Mouse (Mus musculus) right cerebral cortex, adult 2 months (tissue): Measurements from ENCODE around the gene Tyro3.

Experiments used
- DNase-seq, 2 experiments: peaks; one replicate each; pipeline ENCODE4 v3.0.0; 2021 to 2022; ENCODE audit warnings: low spot score in 2 of 2

Gene Tyro3

DNA sequence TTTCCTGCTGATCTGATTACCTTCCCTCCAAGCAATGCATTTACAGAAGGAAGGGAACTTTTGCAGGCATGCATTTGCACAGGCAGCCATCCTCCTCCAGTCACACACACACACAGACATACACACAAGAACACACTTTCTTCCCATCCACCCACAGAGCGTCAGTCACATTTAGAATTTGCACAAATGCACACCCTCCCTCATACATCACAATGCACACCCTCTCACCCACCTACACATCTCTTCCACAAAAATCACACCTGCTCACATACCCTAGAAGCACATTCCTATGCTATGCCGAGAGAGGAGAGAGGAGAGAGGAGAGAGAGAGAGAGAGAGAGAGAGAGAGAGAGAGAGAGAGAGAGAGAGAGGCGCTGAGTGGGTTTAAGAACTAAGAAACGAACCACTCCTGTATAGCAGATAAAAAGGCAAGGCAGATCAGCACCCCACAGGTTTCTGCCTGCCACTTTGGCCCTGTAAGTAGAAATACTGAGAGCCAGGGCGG, at the start of gene Tyro3:
TSS of gene Tyro3 (plus strand) at position 455 of the 505 bp plus-strand sequence.
- DNase-seq, result peak; percentile 61 to 62

DNA sequence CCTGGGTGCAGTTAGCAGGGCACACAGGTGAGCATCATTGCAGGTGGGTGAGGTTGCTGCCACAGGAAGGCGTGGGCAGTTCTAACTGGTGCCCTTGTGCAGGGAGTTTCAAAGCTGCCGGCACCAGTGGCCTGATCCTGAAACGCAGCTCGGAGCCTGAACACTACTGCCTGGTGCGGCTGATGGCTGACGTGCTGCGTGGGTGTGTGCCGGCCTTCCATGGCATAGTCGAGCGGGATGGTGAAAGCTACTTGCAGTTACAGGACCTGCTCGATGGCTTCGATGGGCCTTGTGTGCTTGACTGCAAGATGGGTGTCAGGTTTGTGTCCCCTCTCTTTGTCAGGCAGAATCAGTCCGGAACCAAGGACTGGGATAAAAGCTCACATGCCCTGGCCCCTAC, 48.3 kb upstream of the Tyro3 start:
- DNase-seq, result peak in 1 of 2 experiments; percentile 47

DNA sequence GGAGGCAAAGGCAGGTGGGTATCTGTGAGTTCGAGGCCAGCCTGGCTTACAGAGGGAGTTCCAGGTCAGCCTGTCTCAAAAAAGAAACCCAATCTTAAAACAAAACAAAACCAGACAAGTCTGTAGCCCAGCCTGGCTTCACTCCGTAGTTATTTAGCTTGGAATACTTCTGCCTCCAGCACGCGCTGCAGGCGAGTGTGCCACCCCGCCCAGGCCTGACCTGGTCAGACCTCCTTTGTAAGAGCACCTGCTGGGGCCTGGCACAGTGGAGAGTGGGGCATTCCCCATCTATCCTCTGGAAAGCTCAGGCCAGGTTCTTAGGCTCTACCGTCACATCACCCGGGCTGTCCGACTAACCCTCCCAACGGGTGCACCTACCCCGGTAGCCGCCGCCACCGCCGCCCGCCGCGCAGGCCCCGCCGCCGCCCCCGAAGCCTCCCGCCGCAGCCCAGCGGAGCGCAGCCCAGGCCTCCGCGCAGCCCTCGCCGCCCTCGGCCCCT, 39.9 kb upstream of the Tyro3 start:
- no peak for DNase-seq

DNA sequence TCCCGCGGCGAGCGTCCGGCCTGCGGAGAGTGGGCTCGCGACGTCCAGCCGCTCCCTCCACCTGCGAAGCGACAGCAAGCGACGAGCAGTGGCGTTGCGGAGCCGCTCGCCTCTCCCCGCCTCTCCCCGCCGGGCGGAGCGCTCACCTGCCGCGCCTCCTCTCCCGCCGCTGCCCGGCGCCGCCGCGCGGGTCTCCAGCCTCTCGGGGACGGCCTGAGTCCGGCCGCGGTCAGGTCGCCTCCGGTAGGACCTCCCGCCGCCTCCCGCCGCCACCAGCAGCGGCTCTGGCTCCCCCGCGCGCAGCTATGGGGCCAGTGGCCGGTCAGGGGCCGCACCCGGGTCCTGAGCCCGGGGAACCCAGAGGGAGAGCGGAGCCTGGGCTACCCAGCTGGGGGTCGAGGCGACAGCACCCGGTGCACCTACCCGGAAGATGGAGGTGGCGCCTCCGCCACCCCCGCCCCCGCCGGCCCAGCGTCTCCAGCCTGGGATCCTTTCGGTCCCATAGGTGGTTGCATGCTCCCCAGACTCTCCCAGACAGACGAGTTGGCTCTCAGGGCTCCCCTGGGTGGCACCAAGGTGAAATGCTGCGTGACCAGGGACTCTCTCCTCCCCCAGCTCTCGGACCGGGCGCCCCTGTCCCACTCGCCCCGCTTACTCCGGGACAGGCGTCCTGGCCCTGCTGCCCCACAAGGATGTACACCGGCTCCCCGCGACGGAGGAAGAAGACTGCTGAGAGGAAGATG, 39.3 kb upstream of the Tyro3 start:
- DNase-seq, result no peak

DNA sequence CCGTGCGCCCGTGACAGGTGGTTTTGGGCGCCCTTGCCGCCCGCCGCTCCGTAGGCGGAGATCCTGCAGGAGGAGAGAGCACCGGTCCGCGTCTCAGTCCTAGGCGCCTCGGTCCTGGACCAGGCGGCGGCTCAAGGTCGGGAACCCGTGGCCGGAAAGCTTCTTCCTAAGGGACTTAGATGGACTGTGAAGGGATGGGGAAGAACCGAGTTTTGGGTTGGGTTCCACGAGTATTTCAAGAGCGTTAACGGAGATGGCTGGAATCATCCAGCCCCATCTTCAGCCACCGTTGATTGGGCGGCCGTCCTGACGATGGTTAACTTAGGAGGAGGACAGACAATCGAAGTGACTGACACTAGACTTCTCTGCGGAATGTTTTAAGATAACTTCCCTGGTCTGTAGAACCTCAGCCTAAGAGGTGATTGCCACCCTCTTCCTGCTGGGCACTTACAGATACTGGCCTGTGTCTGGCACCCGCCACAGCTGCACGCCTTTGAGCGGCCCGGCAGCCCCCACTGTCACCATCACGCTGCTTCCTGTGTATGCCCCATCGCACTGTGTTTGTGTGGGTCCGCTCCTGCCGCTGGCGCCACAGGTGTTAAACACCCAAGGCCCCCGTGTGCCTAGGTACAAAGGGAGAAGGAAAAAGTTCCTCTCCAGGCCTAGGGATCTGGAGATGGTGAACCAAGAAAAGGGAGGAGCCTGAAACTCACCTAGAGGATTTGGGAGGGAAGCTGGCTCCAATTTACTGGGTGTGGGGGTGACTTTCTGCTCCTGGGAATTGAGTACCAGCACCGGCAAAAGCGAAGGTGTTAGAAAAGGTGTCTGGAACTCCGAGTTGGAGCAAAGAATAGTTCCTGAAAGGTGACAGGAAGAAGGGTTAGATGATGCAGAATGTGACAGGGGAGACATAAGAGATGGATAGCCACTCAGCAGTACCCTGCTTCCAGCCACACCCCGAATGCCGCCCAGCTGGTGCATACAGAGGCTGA, 38.4 kb upstream of the Tyro3 start:
- DNase-seq, result no peak

DNA sequence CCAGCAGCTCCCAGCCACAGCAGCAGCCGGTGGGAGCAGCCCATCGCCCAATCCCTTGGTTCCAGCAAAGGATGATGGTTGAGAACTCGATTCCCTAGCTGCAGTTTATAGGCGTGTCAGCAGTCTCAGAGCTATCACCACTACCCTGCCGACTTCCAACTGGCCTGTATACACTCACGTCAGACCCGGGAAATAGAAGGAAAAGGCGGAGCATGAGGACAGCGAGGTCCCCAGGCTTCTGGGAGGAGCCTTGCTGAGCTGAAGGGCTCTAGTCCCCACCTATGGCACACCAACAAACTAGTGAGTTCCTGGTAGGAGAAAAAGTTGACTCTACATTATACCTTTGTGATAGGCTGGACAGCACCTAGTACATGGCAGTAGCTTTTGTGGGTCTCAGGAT, 37.3 kb upstream of the Tyro3 start, which contains the start of gene Ltk:
TSS of gene Ltk (minus strand) at position 181 of the 400 bp plus-strand sequence.
- no peak for DNase-seq

DNA sequence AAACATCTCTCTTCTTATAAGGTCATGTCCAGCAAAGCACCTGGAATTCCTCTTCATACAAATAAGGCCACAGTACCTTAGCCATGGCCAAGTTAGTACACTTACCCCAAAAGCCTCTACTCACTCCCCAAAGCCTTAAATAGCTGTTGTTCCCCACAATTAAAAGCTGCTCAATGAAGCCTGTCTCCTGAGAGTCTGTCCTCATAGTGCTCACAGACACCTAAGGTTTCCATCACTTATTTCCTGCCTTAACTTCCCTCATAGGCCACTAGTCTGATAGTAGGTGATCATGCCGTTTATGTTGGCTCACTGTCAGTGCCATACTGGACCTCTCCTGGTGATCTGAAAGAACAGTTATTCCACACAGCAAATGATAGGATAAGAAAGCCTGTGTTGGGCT, 35.3 kb upstream of the Tyro3 start:
- no peak for DNase-seq

DNA sequence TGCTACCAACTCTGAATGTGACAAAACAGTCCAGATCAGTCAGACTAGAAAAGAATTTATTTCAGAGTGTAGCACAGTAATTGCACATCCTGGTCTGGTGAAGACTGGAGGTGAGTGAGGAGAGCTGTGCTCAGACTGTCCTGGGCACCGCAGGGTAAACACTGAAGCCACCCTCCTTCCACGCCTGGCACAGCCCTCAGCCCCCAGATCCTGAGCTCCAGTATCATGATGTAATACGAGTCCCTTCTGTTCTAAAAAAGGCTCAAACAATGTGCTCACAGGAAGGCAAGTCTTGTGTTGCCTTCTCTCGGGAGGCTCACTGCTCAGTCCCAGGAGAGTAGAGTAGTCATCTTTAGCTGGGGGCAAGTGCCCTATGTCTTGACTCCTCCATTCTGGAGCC, 33.6 kb upstream of the Tyro3 start:
- DNase-seq, result no peak

DNA sequence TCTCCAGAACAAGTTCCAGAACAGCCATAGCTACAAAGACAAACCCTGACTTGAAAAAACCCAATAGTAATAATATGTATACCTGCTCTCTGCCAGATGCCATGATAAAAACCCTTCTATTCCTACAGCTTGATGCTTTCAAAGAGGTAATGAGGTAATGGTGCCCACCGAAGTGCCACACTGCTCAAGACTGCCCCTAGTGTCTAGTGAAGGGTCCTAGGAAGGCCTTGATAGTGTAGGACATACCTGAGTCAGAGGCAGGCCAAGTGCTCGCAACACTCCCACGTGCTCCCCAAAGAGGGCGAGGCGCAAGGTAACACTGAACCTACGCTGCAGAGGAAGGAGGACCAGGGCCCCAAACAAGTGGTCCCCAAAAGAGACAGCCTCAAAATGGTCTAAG, 30.3 kb upstream of the Tyro3 start:
- no peak for DNase-seq

DNA sequence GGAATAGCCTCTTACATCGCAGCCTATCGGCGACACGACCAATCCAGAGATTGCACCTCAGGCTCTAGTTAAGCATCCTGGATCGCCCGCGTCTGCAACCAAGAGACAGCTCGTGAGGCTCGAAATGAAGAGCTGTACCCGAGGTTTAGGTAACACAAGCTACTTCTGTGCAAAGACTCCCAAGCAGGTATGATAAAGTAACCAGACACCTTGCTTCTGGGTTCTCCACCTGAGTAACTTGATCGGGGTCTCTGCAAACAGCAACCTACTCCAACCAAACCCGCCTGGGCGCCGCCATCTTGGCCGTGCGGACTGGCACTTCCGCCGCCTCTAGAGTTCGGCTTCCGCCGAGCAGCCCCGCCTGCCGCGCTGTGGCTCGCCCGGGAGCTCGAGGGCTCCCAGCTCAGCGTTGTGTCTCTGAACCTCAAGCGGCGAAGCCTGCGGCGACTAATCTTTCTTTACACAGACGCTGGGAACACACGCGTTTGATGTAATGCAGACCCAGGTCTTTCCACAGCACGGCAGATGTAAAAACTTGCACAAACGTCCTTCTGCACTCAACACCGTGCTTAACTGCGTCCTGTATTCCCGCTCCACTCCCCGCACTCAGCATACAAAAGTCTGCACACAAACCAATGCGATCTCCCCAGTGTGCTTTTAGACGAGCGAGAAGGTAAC, 10.2 kb upstream of the Tyro3 start, which contains the start of gene Rpap1:
TSS of gene Rpap1 (minus strand) at position 332 of the 678 bp plus-strand sequence.
- peak; percentile 87 for DNase-seq

DNA sequence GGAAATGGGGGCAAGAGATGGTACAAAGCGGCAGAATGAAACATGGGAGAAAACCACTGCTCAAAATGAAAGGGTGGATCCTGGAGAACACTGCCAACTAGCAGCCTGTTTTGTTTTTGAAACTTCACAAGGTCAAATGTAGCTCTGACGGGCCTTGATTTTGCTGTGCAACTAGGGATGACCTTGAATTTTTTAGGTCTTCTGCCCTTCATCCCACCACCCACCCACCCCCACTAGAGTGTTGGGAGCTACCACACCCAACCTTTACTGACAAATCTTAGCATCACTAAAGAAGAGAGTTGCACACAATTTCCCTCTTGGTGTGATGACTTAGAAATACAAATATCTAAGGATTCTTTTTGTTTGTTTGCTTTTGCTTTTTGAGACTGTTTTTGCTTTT, 7.5 kb upstream of the Tyro3 start:
- DNase-seq, result no peak

DNA sequence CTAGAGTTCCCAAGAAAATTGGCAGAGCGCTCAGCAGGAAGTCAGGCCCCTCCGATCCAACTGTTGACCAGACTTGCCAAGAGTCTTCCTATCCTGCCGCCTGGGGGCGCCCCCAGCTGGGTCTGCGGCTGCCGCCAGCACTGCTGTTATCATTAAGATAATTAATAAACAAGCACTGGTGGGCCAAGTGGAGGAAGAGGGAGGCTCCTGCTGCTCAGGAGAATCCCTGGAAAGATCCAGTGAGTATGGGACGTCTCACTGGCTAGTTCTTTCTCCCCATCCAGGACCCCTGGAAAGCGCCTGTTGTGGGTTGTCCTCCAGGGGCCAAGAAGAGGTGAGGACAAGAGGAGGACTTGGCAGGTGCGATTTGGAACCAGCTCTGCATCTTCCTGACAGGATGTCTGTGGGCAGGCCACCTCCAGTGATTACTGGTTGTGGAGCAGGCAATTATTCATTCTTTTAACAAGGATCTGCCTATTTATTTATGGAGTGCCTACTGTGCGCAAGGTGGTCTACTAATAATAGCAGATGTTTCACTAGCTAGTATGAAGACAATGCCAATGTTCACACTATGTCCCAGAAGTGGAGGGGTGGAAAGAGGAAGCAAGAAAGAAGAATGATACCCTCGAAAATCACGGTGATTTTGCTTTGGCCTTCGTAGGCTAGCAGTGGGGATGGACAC, 854 bp downstream of the Tyro3 start:
- DNase-seq, result peak in 1 of 2 experiments; percentile 56

DNA sequence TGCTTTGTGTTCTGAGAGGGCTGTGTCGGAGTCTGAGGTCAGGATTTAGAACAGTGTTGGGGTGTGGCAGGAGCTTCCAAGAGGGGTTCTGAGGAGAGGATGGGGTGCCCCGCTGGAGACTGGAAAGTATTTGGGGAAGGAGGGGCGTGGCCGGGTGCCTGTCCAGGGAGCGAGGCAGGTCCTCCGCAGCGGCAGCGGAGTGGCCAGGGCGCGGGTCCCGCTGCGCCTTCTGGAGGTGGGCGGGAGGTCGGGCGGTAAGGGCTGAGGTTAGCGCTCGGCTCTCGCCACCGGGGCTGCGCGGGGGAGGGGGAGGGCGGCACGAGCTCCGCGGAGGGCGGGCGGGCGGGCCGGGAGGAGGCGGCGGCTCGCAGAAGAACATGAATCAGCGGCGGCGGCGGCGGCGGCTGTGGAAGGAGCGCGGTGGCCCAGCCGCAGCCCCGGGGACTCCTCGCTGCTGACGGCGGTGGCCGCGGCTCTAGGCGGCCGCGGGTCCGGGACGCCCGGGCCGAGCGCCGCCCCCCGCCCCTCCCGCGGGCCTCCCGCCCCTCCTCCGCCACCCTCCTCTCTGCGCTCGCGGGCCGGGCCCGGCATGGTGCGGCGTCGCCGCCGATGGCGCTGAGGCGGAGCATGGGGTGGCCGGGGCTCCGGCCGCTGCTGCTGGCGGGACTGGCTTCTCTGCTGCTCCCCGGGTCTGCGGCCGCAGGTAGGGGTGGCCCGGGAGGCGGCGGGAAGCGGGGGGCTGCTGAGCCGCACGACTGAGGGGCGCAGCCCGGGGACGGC, 1.8 kb downstream of the Tyro3 start:
- peak in 1 of 2 experiments; percentile 54 for DNase-seq

DNA sequence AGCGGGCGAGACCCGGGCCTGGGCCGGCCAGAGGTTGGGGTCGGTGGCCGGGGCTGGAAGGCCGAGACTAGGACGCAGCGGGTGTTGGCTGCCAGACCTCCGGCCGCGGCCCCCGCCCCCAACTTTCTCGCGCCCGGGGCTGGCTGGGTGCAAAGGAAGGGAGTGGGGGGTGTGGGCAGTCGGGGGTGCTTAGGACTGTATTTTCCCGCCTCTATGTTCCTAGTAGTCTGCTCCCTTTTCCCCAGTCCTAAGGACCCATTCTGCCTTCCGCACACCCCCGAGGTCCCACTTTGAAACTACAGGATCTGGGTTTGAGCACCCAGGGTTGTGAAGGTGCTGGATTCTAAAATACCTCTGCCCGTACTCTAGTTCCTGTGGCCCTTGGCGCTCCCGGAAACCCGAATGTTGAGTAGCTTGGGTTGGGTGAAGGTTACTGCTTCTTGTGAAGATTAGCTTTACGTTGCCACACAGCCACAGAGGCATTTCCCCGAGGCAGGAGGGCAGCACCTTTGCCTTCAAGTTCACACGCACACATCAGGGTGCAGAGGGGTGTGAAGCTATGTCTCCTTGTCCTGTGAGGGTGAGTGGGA, 2.5 kb downstream of the Tyro3 start:
- DNase-seq, result peak in 1 of 2 experiments; percentile 30

DNA sequence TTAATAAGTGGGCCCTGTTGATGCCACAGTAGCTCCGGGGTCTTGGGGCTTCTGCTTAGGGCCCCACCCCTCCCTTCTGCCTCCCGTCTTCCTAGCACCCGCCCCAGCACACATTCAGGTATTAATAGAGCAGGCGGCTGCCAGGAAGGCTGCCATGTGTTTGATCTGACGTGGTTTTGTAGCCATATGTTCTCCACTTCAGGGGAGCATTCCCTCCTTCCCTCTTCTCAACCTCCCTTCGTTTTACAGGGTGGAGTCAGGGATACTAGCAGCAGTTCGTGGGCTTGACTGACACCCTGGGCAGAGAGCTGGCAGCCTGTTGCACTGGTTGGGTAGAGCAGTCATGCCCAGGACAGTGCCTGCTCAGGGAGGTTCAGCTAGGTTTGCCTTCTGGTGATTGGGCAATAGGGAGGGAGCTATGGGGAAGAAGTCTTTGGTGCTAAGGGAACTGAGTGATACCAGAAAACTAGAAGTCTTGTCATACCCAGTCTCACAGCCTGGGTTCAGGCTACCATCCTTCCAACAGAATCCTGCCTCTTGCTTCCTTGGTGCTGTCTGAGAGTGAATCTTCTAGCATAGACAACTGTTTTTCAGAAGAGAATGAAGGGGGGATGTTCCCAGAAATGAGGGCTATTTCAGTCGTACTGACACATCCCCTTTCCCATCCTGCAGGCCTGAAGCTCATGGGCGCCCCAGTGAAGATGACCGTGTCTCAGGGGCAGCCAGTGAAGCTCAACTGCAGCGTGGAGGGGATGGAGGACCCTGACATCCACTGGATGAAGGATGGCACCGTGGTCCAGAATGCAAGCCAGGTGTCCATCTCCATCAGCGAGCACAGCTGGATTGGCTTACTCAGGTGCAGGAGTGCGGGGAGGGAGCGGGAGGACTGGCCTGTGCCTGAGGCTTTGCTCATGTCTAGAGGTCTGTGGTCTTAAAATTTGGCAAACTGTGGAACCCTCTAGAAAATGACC, 3.6 kb downstream of the Tyro3 start:
- DNase-seq, result peak; percentile 81 to 84

DNA sequence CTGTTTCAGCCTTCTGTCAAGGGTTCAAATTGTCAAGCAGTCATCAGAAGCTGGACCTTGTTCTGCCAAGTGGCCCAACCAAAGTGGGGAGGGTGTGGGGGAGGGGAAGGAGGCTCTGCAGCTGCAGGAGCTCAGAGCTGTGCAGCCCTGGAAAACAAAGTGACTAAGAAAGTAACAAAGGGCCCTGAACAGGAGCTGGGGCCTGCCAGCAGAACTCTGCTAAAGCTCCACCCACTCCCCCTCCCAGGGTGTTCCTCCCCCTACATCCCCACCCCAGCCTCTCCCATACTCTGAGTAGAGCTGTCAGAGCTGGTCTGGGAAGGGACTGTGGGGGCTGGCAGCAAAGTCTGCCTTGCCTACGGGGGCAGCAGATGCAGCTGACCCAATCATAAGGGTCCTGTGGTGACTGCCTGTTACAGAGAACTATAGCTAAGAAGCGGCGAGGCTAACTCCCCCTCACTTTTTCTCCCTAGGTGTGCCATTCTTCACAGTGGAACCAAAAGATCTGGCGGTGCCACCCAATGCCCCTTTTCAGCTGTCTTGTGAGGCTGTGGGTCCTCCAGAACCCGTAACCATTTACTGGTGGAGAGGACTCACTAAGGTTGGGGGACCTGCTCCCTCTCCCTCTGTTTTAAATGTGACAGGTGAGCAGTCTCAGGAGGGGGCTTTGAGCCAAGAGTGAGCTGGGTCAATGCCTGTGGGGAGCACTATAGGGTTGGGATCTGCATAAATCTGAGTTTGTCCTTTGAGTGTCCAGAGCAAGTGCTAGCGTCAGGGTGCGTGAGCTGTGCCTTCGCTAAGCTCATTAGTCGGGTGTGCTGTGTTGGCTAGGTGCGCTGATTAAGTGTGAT, 5.5 kb downstream of the Tyro3 start:
- peak in 1 of 2 experiments; percentile 23 for DNase-seq

DNA sequence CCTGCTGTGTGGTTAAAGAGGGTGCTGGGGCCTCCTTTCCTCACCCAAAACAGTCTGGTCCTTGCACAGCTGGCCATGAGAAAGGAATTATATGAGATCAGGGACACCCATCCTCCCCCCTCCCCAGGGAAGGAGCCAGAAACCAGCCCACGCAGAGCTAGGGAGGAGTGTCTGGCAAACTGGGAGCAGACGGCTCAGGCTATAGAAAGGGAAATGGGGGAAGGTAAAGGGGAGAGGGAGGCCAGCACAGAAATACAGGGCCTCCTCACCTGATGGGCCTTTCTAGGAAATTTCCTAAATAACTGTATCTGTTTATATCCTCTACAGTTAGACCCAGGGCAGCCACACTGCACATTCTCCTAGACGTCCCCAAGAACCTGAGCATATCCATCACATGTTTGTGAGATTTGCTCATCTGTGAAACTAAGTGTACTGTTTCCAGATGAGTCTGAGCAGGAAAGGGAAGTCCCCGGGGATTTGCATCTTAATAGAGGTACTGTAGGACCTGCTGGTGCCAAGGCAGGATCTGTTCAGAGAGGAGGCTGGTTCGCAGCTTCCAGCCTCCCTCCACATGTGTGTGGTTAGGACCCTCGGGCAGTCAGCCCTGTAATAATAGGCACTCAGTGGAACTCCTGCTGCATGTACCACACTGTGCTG, 6.2 kb downstream of the Tyro3 start:
- DNase-seq, result peak; percentile 72 to 78
